Mouse (Mus musculus) common myeloid progenitor, adult 5-6 weeks (primary cell): ENCODE measurements at regions not wholly inside any gene's neighbourhood (a gene's known extent, or its start where the extent isn't known, plus 50 kb on each side); places are given as distances from the start of the nearest gene placed in this dataset.

ENCODE experiments used
- ATAC-seq: replicated peaks from 2 replicates; pipeline ENCODE4 v1.8.0; 2016; ENCODE audit warnings: low read depth, mild to moderate bottlenecking, moderate TSS enrichment, inconsistent platforms; ENCODE audit not compliant: poor library complexity, severe bottlenecking

- 0 out of 2 replicates have a peak, but pooled peaks have one; percentile 18 for ATAC-seq
These were observed 55.7 kb upstream of the Emb start for GRCm38 (mm10) chr13:117152655-117153054.

DNA sequence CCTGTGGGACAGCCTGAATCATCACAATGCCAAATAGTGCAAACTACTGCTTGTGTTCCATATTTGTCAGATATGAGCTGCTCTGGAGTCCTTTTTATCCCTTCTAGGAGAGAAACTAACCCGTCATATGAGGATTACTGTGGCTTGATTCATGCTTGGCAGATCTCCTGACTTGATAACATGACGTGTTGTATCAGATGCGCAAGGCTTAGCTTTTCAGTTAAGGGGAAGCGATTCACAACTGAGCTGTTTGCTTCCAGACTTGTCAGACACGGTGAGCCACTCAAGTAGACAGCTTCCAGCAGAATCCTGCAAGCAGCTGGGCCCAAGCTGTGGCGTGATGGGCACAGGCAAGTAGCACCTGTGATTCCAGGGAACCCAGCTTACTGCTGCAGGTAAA, 64.5 kb upstream of the Emb start:
- ATAC-seq = peak; percentile 82

GRCm38 (mm10) chr13:117143255-117143654, 65.1 kb upstream of the Emb start:
- no peak for ATAC-seq

GRCm38 (mm10) chr13:117134352-117134751, 74.0 kb upstream of the Emb start:
- ATAC-seq = 0 out of 2 replicates have a peak, but pooled peaks have one; percentile 60

DNA sequence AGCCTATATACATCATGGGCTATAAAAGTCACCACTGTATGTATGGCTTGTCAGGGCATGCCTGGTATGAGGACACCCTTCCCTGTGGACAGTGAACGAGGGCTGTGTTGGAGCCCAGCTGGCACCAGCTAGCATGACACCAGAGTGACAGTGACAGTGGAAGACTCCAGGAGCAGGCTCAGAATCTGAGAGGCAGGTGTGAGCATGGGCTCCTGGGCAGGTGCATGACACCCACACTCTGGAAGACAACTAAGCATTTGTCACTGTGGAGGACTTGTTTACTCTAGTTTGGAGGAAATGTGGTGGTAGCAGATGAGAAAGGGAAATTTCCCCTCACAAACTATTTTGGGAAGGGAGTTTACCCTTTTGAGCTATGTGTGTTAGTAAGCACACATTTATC, 76.2 kb upstream of the Emb start:
- ATAC-seq = no peak

GRCm38 (mm10) chr13:117127813-117128549, 80.4 kb upstream of the Emb start:
- ATAC-seq = peak; percentile 82

- peak; percentile 41 for ATAC-seq
These were observed 81.1 kb upstream of the Emb start for GRCm38 (mm10) chr13:117127116-117127728.

DNA sequence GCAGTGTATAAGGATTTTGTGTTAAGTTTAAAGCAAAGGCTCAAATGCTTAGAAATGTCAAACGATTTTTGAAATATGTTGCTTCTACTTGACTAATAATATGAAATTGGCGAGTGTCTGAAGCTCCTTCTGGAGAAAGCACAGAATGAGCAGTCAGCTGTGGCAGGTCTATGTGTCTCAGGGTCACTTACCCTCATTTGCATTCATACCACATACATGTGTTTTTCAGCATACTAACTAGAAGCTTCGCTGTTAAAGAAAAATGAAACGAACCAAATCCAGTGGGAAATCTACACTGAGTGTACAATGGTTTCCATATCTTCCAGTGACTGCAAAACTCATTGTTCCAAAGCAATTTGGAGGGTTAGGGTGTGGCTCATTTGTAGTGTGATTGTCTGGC, 88.7 kb upstream of the Emb start:
- no peak for ATAC-seq

DNA sequence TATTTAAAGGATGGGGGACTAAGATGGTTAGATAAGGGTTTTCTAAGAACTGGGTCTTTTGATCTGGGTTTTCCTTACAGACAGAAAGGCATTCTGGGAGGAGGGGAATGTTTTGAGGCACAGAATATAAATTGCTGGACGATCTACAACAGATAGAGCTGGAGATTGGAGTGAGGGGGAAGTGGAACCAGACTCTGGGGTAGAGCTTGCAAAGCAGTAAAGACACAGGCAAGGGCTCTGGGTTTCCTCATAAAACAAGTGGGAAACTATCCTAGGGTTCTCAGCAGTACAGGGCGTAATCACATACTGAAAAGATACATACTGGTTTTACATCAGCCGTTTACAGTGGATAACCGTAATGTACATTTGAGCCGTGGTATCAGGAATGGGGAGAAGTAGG, 89.5 kb upstream of the Parp8 start:
- ATAC-seq = no peak

DNA sequence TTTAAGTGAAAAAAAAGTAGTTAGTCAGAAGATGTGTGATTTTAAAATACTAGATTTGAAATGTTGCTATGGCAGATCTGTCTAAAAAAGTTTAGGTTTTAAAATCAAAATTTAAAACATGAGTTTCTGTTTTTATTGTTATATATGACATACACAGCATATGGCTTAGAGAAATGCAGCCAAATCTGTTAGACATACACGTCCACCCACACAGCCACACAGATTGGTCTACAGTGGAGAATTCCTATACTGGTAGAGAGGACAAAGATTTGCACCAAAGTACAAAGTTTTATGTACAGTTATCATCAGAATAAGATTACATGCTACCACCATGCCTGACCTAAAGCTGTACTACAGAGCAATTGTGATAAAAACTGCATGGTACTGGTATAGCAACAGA, 87.1 kb upstream of the Parp8 start:
- no peak for ATAC-seq

DNA sequence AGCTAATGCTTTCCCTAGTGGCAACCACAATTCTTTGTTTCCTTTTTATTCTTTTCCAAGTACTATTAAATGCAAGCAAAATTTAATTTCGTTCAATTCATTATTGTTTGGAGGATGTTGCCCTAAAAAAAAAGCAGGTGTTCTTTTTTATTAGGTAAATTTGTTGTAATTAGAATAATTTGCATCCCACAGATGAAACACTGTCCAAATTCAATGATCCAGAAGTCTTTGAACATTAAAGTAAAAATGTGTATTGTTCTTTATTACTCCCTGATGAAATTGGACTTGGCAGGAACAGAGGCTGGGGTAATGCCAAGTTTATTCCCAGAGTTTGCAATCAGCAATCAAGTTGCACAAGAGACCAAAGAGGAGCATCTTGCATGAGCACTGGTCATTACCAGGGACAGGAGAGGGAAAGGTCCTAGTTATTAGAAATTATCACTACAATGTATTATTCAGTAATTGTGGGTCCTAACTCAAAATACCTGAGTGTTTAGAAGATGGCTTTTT, 79.9 kb upstream of the Parp8 start:
- no peak for ATAC-seq

DNA sequence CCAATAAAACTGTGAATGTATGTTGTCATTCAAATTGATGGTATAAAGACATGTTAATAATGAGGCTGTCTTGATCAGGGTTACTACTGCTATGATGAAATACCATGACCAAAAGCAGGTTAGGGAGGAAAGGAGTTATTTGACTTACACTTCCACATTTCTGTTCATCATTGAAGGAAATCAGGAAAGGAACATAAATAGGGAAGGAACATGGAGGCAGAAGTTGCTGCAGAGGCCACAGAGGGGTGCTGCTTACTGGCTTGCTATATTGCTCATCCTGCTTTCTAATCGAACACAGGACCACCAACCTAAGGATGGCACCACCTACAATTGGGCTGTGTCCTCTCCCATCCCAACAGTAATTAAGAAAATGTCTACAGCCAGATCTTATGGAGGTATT, 69.4 kb upstream of the Parp8 start:
- ATAC-seq = no peak

GRCm38 (mm10) chr13:117088629-117089028, 63.3 kb upstream of the Parp8 start:
- no peak for ATAC-seq

DNA sequence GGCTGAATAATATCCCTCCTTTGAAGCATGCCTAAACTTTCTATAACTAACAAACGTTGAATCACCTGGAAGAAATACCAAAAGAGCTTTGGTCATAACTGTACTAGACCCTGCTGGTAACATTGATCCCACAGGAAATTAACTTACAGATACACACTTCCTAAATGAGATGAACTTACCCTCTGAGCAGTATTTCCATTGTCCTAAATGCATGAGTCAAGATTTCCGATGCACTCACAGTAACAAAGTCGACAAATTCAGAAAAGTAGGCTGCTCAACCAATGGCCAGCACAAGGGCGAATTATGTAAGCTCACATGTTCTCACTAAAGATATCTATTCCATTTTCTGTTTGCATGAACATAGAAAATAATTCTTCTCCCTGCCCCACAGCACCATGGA, 57.4 kb upstream of the Parp8 start:
- no peak for ATAC-seq

DNA sequence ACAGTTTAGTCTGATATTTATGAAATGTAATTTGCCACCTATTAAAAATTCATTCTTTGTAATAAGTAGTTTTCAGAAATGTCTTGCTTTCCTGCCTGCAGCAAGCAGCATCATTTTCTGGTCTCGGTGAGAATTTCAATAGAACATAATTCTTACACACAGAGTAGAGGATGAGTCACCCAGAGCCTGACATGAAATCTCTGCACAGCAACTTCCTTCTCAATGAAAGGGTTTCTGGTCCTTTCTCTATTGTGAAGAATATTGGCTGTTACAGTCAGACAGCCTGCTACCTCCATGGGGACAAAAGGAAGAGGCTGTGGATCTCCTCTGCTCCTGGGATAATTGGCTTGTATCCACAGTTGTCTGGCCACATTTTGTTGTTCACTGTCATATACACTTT, 54.0 kb upstream of the Parp8 start:
- ATAC-seq = no peak
